Mouse (Mus musculus) stomach, embryonic 16.5 days (tissue): ENCODE measurements around the gene Prkaa1. TPM values are rescaled to one million over a fixed set of nuclear protein-coding genes. Genes with fewer than 3 reads are reported as not detected.

Experiments
- ATAC-seq: fragments of 200-750 bp; cut with Nextera tagmentation; 2 replicates; pipeline ENCODE4 v1.8.0; 2017; ENCODE audit warnings: moderate number of reproducible peaks, moderate TSS enrichment; ENCODE audit not compliant: insufficient read depth, low FRiP score
- H3K27ac ChIP-seq: fragments of 300-500 bp; sonication (generic); 2 replicates; pipeline ENCODE4 v1.5.1; 2014; ENCODE audit warnings: low read length
- H3K27me3 ChIP-seq: fragments of 300-500 bp; sonication (generic); 2 replicates; pipeline ENCODE4 v1.6.1; 2014; ENCODE audit warnings: low read length, control low read depth, mixed read lengths; ENCODE audit not compliant: control insufficient read depth, insufficient read depth
- H3K36me3 ChIP-seq: fragments of 300-500 bp; sonication (generic); 2 replicates; pipeline ENCODE4 v1.6.1; 2014; ENCODE audit warnings: low read length; ENCODE audit not compliant: control insufficient read depth, insufficient read depth
- H3K4me1 ChIP-seq: fragments of 300-500 bp; sonication (generic); 2 replicates; pipeline ENCODE4 v1.6.1; 2014; ENCODE audit warnings: low read length, control low read depth, mixed read lengths; ENCODE audit not compliant: control insufficient read depth, insufficient read depth
- H3K4me2 ChIP-seq: fragments of 300-500 bp; sonication (generic); 2 replicates; pipeline ENCODE4 v1.6.1; 2014; ENCODE audit warnings: low read depth, low read length, mixed read lengths
- H3K4me3 ChIP-seq: fragments of 300-500 bp; sonication (generic); replicated peaks from 2 replicates; pipeline ENCODE4 v1.5.1; 2014; ENCODE audit warnings: mild to moderate bottlenecking, low read length
- H3K9ac ChIP-seq: fragments of 300-500 bp; sonication (generic); 2 replicates; pipeline ENCODE4 v1.6.1; 2014; ENCODE audit warnings: low read length
- H3K9me3 ChIP-seq: fragments of 300-500 bp; sonication (generic); replicated peaks from 2 replicates; pipeline ENCODE4 v1.6.1; 2016; ENCODE audit warnings: low read length, control low read depth; ENCODE audit not compliant: control insufficient read depth
- WGBS: fragments of 180-500 bp; shearing (Covaris S2); extraction: QIAGEN DNeasy Blood & Tissue Kit; methylation state at CpG from one replicate; pipeline ENCODE4 v1.1.7; 2014; 5-methylcytosine and 5-hydroxymethylcytosine counted together
- polyA plus RNA-seq: library from polyadenylated mRNA; unstranded; fragments of >200 nt; fragmentation: Nextera tagmentation; extraction: Ambion mirVana; gene quantifications from 2 replicates; pipeline ENCODE4 v1.2.1, GENCODE M21; 2015

The Prkaa1 gene
- polyA plus RNA-seq, 1 experiment from 2014 or later: 24.2 TPM

GRCm38 (mm10) chr15:5154621-5155020 lies 11.0 kb downstream of the Prkaa1 start:
- Histone ChIP-seq H3K4me1 (no peaks in the 10 kb centered on the region), H3K36me3 (no peaks in the 10 kb centered on the region), H3K9ac (no peak overlapping the region), H3K27ac (no peak overlapping the region), H3K27me3 (no peaks in the 10 kb centered on the region), H3K4me2 (no peak overlapping the region), H3K4me3 (no peak overlapping the region), H3K9me3 (no peaks in the 10 kb centered on the region)
- WGBS: 61% methylated on average over 9 of the region's 9 CpGs
- no peak for ATAC-seq

GRCm38 (mm10) chr15:5155093-5155492 lies 11.4 kb downstream of the Prkaa1 start:
- H3K4me3 ChIP-seq: no peak overlapping the region
- ATAC-seq: no peak

GRCm38 (mm10) chr15:5156355-5156754 lies 12.7 kb downstream of the Prkaa1 start:
- H3K27me3 ChIP-seq: no peaks in the 10 kb centered on the region
- H3K27ac ChIP-seq: no peak overlapping the region
- no peaks in the 10 kb centered on the region for H3K4me1 ChIP-seq
- H3K9me3 ChIP-seq: no peaks in the 10 kb centered on the region
- H3K9ac ChIP-seq: no peak overlapping the region
- H3K4me3 ChIP-seq: no peak overlapping the region
- 86% methylated on average over 4 of the region's 4 CpGs for WGBS
- H3K36me3 ChIP-seq: no peaks in the 10 kb centered on the region
- ATAC-seq: no peak
- no peak overlapping the region for H3K4me2 ChIP-seq

More at GRCm38 (mm10) chr15:5155093-5155492, 11.4 kb downstream of the Prkaa1 start:
- no peaks in the 10 kb centered on the region for H3K4me1 ChIP-seq
- 75% methylated on average over 5 of the region's 5 CpGs for WGBS
- no peak overlapping the region for H3K27ac ChIP-seq
- H3K9me3 ChIP-seq: no peaks in the 10 kb centered on the region
- no peaks in the 10 kb centered on the region for H3K27me3 ChIP-seq
- H3K36me3 ChIP-seq: no peaks in the 10 kb centered on the region
- no peak overlapping the region for H3K9ac ChIP-seq
- no peak overlapping the region for H3K4me2 ChIP-seq

- no peak for ATAC-seq
- no peaks in the 10 kb centered on the region for H3K36me3 ChIP-seq
- no peaks in the 10 kb centered on the region for H3K27me3 ChIP-seq
- no peak overlapping the region for H3K4me3 ChIP-seq
- no peaks in the 10 kb centered on the region for H3K9me3 ChIP-seq
- H3K9ac ChIP-seq: no peak overlapping the region
- no peaks in the 10 kb centered on the region for H3K4me1 ChIP-seq
- H3K27ac ChIP-seq: no peak overlapping the region
- 72% methylated on average over 1 of the region's 1 CpGs for WGBS
- H3K4me2 ChIP-seq: no peak overlapping the region
Observed at GRCm38 (mm10) chr15:5157386-5157785, 13.7 kb downstream of the Prkaa1 start.

- no peak for ATAC-seq
- H3K36me3 ChIP-seq: 0 out of 2 replicates have a peak, but pooled peaks cover 2% of the 10 kb centered on the region
- H3K4me2 ChIP-seq: no peak overlapping the region
- H3K9me3 ChIP-seq: no peaks in the 10 kb centered on the region
- WGBS: 67% methylated on average over 6 of the region's 6 CpGs
- H3K4me3 ChIP-seq: no peak overlapping the region
- no peaks in the 10 kb centered on the region for H3K27me3 ChIP-seq
- H3K4me1 ChIP-seq: no peaks in the 10 kb centered on the region
- no peak overlapping the region for H3K27ac ChIP-seq
- H3K9ac ChIP-seq: no peak overlapping the region
Observed at GRCm38 (mm10) chr15:5158827-5159226, 15.2 kb downstream of the Prkaa1 start.

GRCm38 (mm10) chr15:5165121-5165773 lies 21.6 kb downstream of the Prkaa1 start:
- 83% methylated on average over 12 of the region's 12 CpGs for WGBS
- Histone ChIP-seq H3K4me2 (no peak overlapping the region), H3K4me3 (no peak overlapping the region), H3K9ac (no peak overlapping the region), H3K36me3 (peaks cover 15% of the 10 kb centered on the region; the same call in 1 of the 2 replicates), H3K27ac (no peak overlapping the region), H3K9me3 (no peaks in the 10 kb centered on the region), H3K4me1 (no peaks in the 10 kb centered on the region), H3K27me3 (no peaks in the 10 kb centered on the region)
- no peak for ATAC-seq

- no peaks in the 10 kb centered on the region for H3K4me1 ChIP-seq
- H3K4me3 ChIP-seq: no peak overlapping the region
- ATAC-seq: no peak
- H3K27me3 ChIP-seq: no peaks in the 10 kb centered on the region
- 86% methylated on average over 12 of the region's 12 CpGs for WGBS
- no peak overlapping the region for H3K27ac ChIP-seq
- peaks cover 23% of the 10 kb centered on the region for H3K36me3 ChIP-seq
- H3K9ac ChIP-seq: no peak overlapping the region
- no peak overlapping the region for H3K4me2 ChIP-seq
- H3K9me3 ChIP-seq: no peaks in the 10 kb centered on the region
Observed at GRCm38 (mm10) chr15:5173217-5173820, 29.7 kb downstream of the Prkaa1 start.

- ATAC-seq: peak; percentile 63; the same call in 1 of the 2 replicates
- Histone ChIP-seq H3K4me1 (peaks cover 8% of the 10 kb centered on the region), H3K4me2 (peak overlapping the region; percentile 82), H3K27me3 (no peaks in the 10 kb centered on the region), H3K27ac (peak overlapping the region; percentile 84), H3K4me3 (peak overlapping the region; percentile 99), H3K36me3 (0 out of 2 replicates have a peak, but pooled peaks cover 5% of the 10 kb centered on the region), H3K9me3 (no peaks in the 10 kb centered on the region), H3K9ac (peak overlapping the region; percentile 93)
- 32% methylated on average over 11 of the region's 11 CpGs for WGBS
Observed at GRCm38 (mm10) chr15:5184668-5185330, 41.1 kb downstream of the Prkaa1 start.
